Mouse (Mus musculus): ENCODE results near the gene Hist2h4.
A peak's percentile ranks its signal among the peaks of the same experiment; 100 is the strongest.
"Not testable (repeated sequence)": the region's sequence is repeated elsewhere in the genome, so short reads cannot be mapped to it uniquely, and the experiment has no call there.

Gene Hist2h4

DNA sequence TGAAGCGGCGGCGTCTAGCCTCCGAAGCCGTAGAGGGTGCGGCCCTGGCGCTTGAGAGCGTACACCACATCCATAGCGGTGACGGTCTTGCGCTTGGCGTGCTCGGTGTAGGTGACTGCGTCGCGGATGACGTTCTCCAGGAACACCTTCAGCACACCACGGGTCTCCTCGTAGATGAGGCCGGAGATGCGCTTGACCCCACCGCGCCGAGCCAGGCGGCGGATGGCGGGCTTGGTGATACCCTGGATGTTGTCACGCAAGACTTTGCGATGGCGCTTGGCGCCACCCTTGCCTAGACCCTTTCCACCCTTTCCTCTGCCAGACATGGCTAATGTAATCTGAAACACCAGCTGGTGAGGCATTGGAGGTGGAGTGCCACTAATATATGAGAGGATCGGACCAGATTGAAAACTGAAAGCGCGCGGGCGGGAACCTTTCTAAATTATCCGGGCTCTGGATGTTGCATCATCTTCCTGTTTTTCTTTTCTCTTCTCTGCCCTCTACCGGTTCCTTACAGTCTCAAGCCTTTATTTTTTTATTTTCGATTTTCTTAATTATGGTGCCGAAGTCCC is at the start of gene Hist2h4:
Hist2h4 (minus strand) TSS at position 333 of the 572 bp plus-strand sequence.
- peak; percentile 97 for DNase-seq

DNA sequence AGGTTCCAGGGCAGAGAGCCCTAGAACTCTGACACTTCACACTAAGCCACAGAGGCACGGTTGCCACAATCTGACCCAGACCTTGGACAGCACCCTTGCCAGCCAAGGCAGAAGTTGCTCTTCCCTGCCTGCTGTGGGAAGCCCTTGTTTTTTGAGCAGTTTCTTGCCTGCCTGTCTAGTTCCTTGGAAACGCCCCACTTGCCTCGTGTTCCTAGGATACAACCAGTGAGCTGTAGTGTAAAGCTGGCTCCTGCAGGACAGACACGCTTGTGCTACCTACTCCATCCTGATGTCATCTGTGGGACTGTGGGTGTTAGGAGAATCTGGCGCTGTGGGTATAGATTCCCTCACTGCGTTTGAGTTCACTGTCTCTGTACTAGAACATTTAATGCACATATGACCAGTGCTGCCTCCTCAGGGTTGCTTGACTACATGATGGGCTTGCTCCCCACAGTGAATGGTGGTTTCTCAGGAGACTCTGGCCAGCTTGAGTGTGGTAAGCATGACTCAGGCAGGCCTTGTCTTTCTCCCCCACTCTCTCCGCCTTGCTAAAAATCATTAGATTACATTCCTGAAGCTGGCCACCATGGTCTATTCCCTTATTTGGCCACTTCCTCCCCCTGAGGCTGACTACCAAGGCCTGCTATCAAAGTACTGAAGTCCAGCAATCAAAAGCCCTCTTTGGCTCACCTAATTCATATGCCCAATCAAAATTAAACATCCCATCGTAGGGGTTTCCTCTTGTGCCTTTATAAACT is 49.4 kb upstream of the Hist2h4 start:
- no peak for DNase-seq

DNA sequence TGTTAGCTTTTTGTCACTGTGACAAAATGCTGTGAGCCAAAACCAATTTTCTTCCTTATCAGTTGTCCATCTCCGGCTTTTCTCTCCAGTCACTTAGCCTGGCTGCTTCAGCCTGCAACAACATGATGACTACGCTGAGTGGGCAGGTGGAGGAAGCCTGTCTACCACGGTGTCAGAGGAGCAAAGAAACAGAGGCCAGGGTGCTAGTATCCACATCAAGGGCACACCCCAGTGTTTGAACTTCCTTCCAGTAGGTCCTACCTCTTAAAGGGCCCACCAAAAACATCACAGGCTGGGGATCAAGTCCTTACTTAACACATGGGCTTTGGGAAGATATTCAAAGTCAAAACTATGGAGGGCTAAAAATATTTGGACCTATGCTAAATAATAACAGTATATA is 46.3 kb upstream of the Hist2h4 start:
- DNase-seq = no peak

DNA sequence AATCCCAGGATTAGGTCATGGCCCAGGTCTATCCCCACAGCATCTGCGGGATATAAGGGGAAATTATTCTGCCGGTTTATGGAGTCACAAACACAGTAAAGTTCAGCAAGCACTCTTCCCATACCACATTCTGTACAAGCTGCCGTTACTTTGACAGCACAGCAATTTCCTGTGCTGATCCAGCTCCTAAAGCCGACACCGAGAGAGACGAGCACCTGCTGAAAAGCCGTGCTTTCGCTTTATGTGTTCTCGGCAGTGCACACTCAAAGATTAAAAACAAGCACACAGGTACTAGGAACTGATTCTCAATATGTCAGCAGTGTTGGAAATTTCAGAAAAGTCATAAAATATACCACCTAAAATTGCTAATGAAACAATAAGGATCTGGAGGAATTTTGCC is 43.4 kb upstream of the Hist2h4 start:
- DNase-seq = no peak

DNA sequence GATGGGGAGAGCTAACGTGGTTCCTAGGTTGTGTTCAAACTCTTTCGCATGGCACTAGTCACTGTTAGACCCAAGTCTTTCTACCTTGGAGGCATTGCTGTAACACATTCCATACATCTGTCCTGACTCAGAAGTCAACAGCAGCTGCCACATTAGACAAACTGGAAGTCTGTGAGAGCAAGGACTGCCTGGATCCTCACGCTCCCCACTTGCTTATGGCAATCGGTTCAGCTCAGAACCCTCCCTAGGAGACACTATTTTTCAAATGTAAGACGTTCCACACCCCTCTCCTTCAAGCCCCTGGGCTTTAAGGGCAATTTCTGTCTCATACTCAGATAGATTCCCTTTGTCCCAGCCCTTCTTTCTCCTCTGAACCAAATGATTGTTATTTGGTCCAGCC is 39.0 kb upstream of the Hist2h4 start:
- DNase-seq = no peak

DNA sequence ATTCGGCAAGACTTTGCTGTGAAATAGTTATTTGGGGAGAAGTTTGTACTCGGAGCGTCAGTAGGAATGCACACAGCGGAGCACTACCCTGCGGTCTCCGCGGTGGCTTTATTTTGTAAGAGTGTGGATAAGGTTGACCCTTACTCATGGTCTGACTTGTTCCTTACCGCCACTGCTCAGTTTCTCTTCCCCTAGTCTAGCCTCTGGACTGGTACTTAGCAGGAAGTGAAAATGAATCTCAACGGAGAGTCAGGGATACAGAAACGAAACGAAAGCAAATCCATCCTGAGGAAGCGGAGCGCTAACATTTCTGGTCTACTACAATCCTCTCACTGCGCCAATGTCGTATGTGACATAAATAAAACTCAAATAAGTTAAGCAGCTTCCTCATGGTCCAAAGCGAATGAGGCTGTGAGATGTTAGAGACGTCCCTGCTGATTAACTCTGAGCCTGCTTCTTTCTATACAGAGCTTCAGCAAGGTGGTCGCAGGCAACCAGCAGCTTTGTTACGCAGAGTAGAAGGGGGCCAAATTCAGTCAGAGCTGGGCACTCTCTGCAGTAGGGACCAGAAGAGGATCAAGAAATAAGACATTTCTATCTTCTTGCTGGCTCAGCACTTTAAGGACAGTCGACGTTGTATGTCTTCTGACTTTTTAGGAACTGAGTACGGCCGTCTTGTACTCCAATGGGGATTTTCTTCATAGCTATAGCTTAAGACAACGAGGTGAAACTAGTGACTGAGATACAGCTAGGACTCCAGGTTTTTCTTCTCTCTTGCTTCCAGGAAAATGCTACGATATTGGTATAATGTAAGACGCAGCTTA is 37.8 kb upstream of the Hist2h4 start:
- DNase-seq = peak in 1 of 2 experiments; percentile 11

DNA sequence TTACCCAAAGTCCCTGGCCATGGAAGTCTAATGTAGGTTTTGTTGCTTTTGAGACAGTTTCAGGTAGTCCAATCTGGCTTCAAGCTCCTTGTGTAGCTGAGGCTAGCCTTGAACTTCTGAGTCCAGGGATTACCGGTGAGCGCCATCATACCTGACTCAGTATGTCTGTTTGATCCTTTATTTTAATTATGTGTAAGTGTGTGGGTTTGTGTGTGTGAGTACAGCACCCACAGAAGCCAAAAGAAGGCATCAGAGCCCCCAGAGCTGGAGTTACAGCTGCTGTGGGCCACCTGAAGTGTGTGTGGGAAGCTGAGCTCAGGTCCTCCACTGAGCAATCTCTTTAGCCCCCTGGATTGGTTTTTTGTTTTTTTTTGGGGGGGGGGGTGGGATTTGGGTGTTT is 36.5 kb upstream of the Hist2h4 start:
- DNase-seq = no peak

DNA sequence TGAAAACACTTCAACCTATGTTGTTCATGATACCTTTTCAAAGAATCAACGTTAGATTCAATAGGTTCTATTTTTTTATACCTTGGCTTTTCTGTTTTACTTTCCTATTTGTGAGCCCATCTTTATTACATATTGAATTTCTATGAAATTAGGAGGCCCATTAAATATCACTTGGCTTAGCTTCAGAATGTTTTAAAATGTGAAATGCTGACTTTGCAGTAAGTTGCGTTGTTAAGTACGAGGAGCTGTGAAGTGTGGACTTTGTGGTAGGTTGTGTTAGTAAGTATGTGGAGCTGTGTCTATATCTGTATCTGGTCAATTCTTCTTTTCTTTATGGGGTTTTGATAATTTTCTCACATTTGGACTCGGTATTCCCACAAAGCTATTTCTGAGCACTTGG is 35.2 kb upstream of the Hist2h4 start:
- DNase-seq = no peak

DNA sequence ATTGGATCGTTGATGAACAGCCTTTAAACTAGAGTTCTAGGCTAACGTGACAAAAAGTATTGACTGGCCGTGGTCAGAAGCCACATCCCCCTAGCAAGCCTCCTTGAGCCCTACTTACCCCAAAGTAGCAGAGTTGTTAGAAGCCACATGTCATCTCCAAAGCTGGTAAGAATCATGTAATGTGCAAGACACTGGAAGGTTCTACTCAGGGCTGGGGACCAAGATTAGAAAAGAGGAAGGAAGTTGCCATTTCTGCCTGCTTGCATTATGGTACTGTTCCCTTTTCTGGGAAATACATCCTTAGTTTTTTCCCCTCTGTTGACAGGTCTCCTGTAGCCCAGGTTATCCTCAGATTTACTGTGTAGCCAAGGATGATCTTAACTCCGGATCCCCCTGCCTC is 30.7 kb upstream of the Hist2h4 start, which contains the start of gene Fcgr1:
Fcgr1 (minus strand) TSS at position 183 of the 400 bp plus-strand sequence.
- no peak for DNase-seq

DNA sequence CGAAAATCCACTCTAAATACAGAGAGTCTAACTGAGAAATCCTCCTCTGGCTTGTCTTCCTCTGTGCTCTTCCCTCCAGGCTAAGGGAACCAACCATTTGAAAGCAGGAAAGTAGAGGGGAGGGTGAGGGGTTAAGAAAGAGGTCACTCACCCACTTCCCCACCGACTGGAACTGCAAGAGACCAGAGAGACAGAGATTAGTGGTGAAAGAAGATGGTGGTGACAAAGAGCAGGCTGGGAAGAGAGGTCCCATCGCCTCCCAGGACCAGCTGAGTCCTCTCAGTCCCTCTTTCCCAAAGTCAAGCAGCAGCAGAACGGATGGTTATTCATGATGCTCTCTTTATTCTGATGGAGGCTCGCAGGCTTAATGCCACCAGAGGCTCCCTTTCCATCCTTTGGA is 30.3 kb upstream of the Hist2h4 start:
- no peak for DNase-seq

DNA sequence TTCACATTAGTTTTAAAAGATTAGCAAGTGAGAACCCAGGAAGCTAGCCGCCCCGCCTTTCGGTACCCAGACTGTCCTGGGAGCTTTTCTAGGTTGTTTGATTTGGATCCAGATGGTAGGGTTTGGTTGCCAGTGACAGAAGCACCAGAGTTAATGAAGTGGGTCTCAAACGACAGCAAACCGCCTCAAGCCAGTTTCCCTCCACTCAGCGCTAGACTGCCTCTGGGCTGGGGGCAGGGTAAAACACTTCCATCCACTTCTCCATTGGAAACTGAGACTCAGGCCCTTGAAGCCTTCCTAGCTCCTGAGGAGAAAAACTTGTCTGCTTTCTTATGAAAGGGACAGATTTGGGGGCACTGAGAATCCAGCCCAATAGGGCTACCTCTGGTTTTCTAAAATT is 29.5 kb upstream of the Hist2h4 start:
- DNase-seq = no peak

DNA sequence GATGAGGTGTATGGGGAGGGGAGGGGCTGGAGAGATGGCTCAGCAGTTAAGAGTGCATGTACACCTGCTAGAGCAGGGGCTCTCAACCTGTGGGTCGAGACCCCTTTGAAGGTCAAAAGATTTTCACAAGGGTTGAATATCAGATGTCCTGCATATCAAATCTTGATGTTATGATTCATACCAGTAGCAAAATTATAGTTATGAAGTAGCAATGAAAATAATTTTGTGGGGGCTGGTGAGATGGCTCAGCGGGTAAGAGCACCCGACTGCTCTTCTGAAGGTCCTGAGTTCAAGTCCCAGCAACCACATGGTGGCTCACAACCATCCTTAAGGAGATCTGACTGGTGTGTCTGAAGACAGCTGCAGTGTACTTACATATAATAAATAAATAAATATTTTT is 27.6 kb upstream of the Hist2h4 start:
- not testable (repeated sequence) for DNase-seq

DNA sequence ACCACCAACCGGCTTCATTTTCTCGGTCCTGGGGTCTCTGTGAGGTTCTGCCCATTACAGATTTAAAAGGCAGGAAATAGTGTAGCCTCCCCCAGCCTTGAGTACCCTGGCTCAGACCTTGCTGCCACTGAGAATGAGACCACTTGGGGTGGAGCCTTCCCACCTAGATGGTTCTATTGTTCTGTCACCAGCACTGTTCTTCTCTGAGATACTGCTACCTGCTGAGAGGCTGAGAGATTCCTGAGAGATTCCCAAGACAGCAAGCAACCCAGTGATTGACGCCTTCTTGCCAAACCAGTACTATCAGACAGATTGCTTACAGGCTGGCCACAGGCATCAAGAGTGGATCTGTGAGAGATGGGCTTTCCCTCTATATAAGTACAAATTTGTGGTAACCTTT is 26.1 kb upstream of the Hist2h4 start:
- DNase-seq = no peak

DNA sequence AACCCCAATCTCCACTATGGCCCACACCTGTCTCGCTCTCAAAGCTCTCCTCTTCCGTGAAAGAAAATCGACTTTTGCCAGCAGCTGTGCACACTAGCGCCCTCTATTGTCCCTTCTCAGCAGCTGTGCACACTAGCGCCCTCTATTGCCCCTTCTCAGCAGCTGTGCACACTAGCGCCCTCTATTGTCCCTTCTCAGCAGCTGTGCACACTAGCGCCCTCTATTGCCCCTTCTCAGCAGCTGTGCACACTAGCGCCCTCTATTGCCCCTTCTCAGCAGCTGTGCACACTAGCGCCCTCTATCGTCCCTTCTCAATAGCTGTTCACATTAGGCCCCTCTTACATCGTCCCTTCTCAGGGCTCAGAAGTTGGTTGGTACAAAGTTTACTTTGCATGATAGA is 24.2 kb upstream of the Hist2h4 start:
- DNase-seq = not testable (repeated sequence)

DNA sequence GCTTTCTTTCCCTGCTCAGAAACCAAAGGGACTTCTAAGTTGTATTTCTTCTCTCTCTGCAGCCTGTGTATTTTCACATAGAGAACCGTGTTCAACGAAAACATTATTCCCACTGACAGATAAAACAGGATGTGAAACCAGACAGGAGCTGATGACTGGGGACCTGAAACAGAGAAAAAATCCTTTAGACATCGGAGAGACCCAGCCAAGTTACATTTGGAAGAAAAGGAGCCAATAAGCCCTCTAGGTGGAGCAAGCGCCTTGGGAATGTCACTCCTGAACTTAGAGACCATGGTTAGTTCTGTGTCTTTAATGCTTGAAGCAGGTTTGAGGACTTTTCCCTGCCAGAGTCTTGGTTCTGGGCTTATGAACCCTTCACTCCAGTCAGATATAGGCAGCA is 21.3 kb upstream of the Hist2h4 start:
- DNase-seq = peak in 1 of 2 experiments; percentile 24

DNA sequence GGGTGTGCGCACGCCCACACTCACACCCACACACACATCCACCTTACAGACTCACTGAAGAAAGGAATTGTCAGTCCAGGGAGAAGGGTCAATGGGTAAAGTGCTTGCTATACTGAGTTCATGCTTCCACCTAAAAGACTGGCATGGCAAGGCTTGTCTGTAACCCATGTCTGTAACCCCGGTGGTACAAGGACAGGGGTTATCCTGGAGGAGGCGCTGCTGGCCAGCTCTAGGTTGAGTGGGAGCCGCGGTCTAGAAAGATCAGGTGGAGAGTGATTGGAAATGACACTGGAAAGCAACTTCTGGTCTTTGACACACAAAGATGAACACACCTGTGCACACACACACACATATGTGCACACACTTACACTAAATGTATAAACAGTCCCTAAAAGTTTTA is 17.5 kb upstream of the Hist2h4 start:
- DNase-seq = no peak

DNA sequence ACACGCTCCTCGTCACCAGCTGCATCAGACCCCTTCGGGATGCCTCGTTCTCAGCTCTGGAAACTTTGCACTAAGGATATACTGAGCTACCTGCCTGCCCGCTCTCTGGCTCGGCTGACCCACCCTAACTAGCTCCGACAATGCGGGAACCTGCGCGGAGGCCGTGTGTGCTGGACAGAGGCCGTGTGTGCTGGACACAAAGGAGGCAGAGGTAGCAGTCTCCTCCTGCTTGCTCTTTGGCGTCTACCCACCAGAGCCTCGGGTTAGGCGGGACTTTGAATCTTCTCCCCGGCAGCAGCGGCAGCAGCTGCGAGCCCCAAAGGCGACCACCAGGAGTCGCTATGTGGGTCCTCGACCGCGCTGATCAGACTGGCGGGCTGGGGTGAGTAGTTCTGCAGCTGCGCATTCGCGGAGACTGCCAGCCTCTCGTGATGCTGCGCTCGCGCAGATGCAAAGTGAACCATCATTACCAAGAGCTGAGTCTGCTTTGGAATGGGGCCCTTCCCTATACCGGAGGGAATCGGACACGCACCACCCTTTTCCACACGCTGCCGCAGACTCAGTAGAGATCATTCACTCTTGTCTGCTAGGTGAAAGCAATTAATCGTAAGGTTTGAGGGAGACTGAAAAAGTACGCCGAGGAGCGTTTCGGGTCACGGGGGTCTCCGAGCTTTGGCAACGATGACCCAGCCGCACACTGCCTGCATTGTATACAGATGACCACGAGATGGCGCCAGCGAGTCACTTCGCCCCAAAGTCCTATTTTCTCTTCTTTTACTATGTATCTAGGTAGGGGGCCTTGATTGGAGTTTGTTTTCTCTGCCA is 14.9 kb upstream of the Hist2h4 start:
- DNase-seq = peak; percentile 80 to 82

DNA sequence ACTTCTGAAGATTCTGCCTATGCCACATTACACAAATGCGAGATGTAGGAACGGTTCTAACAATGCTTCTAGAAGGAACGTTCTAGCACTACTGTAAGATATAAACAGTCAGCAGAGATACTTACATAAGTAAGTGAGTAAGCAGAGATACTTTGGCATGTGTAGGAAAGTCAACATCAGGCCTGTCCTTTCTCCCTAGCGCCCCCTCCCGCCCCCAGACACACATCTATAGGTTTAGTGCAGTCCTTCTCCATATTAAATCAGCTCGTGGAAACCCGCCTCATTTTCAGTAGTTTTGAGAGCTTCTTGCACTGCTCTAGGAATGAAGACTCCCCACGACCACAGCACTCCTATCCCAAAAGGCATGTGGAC is 14.3 kb upstream of the Hist2h4 start:
- DNase-seq = no peak

DNA sequence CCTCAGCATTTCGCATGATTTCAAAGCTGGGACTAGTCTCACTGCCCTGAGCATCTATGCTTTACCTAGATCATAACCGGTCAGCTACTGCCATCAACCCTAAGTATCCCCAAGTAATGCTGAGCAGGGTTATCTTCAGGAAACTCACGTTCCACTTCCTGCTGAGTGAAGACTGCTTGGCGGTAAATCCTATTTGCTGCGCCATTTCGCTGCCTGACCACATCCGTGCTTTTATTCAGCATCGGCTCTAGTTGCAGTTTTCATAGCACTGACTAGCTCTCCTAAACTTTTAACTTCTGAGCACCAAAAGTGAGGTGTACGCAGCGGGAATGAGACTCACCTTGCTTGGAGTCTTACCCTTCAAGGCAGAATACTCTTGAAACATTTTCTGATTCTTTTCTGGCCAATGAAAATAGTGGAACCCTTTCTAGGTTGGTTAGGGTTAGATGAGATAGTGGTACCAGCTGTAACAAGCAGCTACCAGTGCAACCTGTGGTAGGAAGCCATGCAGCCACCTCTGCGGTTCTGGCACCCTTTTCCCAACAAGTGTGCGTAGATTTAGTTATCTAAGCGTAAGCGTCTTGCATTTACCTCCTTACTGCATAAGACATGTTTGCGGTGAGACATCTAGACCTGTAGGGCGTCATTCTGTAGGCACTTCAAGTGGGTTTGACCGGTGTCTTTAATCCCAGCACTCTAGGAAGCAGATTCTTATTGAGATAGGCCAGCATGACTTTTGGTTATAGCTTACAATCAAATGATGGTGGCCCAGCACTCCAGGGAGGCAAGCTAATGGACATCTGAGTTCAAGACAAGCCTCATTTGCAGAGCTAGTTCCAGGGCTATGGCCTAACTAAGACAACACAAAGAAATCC is 10.7 kb upstream of the Hist2h4 start:
- DNase-seq = no peak

DNA sequence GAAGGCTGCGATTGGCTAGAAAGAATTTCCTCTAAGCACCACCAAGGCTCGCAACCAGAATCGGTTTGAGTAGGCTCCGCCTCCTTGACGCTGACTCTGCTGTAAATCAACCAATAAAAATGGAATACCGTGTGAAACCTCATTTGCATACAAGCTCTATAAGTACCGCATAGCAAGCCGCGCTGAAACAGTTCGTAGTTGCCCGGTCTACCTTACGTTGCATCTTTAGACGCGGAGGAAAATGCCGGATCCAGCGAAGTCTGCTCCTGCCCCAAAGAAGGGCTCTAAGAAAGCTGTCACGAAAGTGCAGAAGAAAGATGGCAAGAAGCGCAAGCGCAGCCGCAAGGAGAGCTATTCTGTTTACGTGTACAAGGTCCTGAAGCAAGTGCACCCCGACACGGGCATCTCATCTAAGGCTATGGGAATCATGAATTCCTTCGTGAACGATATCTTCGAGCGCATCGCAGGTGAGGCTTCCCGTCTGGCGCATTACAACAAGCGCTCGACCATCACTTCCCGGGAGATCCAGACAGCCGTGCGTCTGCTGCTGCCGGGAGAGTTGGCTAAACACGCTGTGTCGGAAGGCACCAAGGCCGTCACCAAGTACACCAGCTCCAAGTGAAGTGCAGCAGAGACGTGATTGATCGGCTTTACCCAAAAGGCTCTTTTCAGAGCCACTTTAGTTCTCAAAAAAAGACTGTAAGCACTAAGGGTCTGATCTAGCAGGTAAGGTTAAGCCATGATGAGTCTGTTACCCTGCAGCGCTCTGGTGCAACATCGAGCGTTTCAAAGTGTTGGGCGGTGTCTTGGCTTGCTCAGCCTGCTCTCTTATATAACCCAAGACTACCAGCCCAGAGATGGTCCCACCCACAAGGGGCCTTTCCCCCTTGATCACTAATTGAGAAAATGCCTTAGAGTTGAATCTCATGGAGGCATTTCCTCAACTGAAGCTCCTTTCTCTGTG is 6.7 kb upstream of the Hist2h4 start, which contains the start of gene Hist2h2bb:
Hist2h2bb (plus strand) TSS at position 242 of the 964 bp plus-strand sequence.
- DNase-seq = peak; percentile 94 to 96
